Mouse (Mus musculus) v-Abl transformed pro-B cells (cell line): ENCODE measurements around the gene Btbd9.

Experiments used
- in situ Hi-C, 2 experiments: fragments of 400-800 bp; cut with MboI; formaldehyde crosslinking; loops; one replicate each; pipeline ENCODE4 v1.15.1; 2025; ENCODE audit not compliant: unreplicated experiment in 2 of 2

Btbd9 gene

DNA sequence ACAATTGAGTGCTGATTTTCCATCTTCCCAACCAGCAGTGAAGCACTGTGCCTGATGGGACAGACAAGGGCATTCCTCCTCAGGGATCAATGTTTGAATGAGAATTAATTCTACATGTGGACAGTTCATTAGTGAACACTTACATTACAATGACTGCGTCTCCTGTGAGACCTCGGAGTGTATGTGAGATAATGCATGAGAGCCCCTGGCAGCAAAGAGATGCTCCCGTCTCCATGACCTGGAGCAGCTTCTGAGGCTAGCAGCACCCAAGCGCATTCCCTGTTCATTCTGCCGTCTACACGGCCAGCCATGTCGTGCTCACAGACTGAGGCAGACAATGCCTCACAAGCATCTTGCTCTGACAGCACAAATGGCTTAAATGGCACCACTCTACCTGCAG lies 85.7 kb downstream of the Btbd9 start:
- in situ Hi-C loops: no loop called here

DNA sequence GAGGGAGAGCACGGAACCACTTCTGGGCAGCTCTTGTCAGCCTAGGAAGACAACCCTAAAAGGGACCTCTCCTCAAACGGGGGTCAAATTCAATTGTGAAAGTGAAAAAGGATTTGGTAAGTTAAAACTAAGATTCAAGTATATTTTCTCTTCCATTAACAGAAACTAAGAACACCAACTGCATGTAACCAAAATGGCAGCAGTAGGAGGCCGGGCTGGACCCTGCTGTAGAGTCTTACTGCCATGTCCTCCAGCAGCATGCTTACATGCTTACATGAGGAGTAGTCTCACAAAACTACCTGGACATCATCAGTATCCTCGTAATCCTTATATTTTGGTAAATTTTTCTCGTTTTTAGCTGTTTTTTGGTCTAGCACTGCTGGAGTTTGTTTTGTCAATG lies 86.2 kb downstream of the Btbd9 start:
- in situ Hi-C loops: no loop called here

GRCm38 (mm10) chr17:30489629-30490028 lies 86.7 kb downstream of the Btbd9 start:
- in situ Hi-C loops: no loop called here

DNA sequence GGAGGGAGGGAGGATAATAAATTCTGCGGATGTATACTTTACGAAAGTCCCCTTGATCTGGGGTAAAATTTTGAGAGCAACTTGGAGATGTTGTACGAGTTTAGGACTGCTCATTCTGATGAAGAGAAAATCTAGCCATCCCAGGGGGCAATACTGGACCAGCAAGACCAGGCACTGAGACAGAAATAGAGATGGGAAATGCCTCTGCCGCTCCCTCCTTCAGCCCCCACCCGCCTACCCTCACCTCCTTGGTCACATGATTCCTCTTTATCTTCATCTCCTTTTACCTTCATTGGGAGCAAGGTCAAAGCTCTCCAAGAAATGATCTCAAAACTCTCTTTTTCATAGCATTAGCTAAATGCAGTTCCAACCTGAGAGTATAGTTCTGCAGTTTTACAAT lies 88.6 kb downstream of the Btbd9 start:
- in situ Hi-C loops: no loop called here

- in situ Hi-C loops: no loop called here
Measured at GRCm38 (mm10) chr17:30485067-30485854, 91.0 kb downstream of the Btbd9 start.

GRCm38 (mm10) chr17:30484446-30485066 lies 91.7 kb downstream of the Btbd9 start:
- in situ Hi-C loops: no loop called here

GRCm38 (mm10) chr17:30481766-30482165 lies 94.5 kb downstream of the Btbd9 start:
- in situ Hi-C loops: no loop called here

DNA sequence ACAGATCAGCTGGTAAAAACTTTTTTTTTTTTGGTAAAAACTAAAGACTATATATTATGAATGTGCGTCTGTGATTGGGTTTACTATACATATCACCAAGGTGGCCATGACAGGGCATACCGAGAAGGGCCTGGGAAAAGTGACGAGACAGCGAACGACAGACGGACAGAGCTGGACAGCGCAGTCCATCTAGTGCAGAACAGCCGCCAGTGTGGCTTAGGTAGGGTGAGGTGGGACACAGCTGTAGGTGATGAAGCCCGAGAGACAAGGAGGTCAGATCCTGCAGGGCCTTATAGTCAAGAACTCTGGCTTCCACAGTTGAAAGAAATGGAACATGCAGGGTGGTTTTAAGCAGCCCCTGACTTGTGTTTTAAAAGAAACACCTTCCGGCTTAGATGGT lies 94.9 kb downstream of the Btbd9 start:
- in situ Hi-C loops: no loop called here

DNA sequence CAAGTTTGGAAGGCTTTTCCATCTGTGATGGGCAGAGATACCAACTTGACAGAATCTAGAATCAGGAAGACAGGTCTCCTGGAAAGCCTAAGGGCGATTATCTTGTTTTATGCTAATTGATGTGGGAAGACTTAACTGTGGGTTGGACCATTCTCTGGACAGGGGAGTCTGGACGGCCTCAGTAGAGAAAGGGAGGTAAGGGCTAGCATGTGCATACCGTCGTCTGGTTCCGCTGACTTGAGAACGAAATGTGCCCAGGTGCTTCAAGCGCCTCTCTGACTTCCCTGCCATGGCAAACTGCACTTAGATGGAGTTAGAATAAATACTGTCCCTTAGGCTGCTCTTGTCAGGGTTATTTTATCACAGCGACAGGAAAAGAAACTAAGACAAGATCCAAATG lies 95.9 kb downstream of the Btbd9 start:
- in situ Hi-C loops: no loop called here

GRCm38 (mm10) chr17:30478181-30478580 lies 98.1 kb downstream of the Btbd9 start:
- in situ Hi-C loops: no loop called here

GRCm38 (mm10) chr17:30474561-30474960 lies 101.7 kb downstream of the Btbd9 start:
- in situ Hi-C loops: no loop called here

- in situ Hi-C loops: no loop called here
Measured at GRCm38 (mm10) chr17:30472776-30473175, 103.5 kb downstream of the Btbd9 start.

GRCm38 (mm10) chr17:30471512-30471911 lies 104.8 kb downstream of the Btbd9 start:
- in situ Hi-C loops: no loop called here

- in situ Hi-C loops: no loop called here
Measured at GRCm38 (mm10) chr17:30470790-30471189, 105.5 kb downstream of the Btbd9 start.

DNA sequence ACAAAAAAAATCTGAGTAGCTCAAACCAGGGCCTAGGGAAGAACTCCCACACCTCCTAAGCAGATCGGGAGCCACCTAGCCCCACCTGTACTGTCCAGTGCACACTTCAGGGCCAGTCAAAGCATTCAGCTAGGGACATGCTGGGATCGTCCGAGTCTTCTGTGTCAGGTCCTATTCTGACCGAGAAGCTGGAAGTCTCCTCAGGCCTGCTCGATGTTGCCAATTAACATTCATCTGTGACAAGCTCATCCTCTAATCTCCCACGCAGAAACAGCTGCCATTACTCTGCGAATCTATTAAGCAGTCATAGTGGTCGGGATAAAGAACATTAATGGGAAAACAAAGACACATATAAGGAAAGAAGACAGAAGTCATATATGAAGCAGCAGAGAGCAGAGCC lies 106.0 kb downstream of the Btbd9 start:
- in situ Hi-C loops: no loop called here

GRCm38 (mm10) chr17:30469511-30470076 lies 106.7 kb downstream of the Btbd9 start:
- in situ Hi-C loops: no loop called here

GRCm38 (mm10) chr17:30468368-30468767 lies 107.9 kb downstream of the Btbd9 start:
- in situ Hi-C loops: no loop called here

DNA sequence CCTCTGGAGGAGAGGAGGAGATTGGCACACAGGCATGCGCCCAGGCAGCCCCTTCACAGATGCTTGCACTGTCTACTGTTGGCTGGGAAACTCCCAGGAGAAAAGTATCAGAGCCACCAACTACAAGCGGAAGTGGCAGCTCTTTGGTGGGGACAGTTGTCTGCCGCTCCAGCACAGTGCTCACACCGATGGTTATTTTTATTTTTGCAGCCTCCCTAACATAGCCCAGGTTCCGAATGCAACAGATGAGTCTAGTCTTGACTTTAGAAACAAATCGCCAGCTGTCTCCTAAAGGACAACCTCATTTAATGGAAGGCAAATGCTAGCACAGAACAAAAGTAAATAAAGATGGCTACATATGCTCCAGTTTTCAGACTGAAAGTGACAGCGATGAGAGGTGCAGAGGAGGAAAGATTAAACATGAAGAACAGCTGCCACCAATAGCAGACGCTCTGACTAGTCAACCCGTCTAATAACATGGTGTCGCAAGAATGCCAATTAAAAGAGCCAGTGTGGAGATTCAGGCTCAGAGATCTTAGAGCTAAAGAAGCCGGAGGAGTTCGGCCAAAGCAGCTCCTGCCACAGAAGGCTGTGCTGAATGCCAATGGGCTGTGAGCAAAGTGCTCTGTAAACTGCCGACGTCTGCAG lies 108.6 kb downstream of the Btbd9 start:
- in situ Hi-C loops: no loop called here

- in situ Hi-C loops: no loop called here
Measured at GRCm38 (mm10) chr17:30465060-30465762, 111.1 kb downstream of the Btbd9 start.

DNA sequence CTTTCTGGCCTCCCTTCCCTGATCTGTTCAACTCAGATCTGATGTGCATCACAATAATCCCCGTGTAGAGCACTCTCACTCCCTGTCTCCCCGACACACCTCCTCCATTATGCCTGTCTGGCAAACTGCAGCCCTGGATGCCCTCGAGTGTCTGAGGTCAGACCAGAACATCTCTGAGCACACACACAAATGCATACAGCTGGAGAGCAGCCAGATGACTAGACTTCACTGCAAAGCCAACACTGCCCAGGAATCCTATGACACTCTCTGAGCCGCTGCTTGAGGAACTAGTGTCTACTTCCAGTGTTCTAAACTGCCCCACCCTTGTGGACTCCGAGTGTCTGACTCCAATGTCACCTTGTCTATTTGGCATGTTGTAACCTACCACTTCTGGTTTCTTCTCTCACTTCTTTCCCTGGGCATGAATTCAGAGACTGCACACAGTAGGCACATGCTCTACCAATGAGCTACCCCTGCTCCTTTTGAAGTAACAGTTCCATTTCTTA lies 112.0 kb downstream of the Btbd9 start:
- in situ Hi-C loops: no loop called here
